Mouse (Mus musculus): ENCODE measurements around the gene Crhr1. TPM values are rescaled to one million over a fixed set of nuclear protein-coding genes. Genes with fewer than 3 reads are reported as not detected.
"Not testable (repeated sequence)": the region's sequence is repeated elsewhere in the genome, so short reads cannot be mapped to it uniquely, and the experiment has no call there.

Gene Crhr1
- polyA plus RNA-seq, 1 experiment from 2014 or later, result 0.47 TPM

DNA sequence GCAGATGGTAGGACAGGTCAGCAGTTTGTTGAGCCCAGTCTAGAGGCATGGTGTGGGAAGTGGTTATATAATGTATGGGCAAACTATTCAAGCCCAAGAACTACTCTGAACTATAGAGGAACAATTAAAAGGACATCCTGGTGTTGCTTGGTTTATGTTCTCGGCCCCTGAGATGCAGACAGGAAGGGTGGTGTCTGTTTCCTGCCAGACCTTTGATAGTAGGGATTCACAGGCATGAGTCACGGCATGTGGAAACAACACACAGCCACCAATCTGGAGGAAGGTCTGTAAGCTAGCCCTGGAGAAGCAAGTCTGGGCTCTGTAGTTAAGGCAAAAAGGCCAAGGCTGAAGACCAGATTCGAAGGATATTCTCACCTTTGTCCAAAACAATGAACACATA, 70.6 kb downstream of the Crhr1 start:
- H3K4me3 ChIP-seq, result no peak overlapping the region
- ATAC-seq (ENCODE audit: insufficient number of reproducible peaks, insufficient read depth, low FRiP score, low TSS enrichment), result no peak
- H3K27me3 ChIP-seq, result no peaks in the 10 kb centered on the region
- H3K27ac ChIP-seq, result no peak overlapping the region
- H3K9me3 ChIP-seq, result peaks cover 10% of the 10 kb centered on the region
- no peak overlapping the region for H3K9ac ChIP-seq
- no peaks in the 10 kb centered on the region for H3K36me3 ChIP-seq
- H3K4me2 ChIP-seq (replicated peaks), result no peak overlapping the region
- WGBS, result 88% methylated on average over 3 of the region's 3 CpGs
- H3K4me1 ChIP-seq, result no peaks in the 10 kb centered on the region

DNA sequence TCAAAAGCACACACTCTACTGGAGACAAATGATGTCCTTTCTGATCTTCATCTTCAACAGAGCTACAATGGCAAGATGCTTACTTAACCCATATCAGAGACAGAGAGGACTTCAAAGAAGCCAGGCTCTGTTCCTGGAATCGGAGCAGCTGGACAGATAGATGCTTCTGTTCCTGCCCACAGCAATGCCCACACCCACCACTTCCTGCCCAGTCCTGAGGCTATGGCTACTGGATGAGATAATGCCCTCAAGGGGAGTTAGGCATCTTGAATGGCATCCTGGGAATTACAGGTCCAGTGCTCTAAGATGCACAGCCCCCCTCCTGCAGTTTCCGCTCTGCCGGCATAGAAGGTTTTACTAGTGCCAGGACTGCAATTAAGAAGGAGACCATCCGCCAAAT, 73.9 kb downstream of the Crhr1 start:
- H3K9me3 ChIP-seq, result peaks cover 9% of the 10 kb centered on the region
- H3K4me3 ChIP-seq, result no peak overlapping the region
- no peak overlapping the region for H3K27ac ChIP-seq

DNA sequence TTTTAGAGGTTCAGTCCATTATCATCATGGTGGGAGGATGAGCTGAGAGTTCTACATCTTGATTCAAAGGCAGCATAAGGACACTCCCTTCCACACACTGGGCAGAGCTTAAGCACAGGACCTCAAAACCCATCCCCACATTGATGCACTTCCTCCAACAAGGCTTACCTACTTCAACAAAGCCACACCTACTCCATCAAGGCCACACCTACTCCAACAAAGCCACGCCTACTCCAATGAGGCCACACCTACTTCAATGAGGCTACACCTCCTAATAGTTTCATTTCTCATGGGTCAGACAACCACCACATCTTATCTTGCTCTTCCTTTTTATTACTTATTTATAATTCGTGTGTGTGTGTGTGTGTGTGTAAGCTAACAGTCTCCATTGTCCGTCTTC, 76.4 kb downstream of the Crhr1 start:
- no peak overlapping the region for H3K4me3 ChIP-seq
- no peaks in the 10 kb centered on the region for H3K9me3 ChIP-seq
- H3K27me3 ChIP-seq, result no peaks in the 10 kb centered on the region
- 71% methylated on average over 3 of the region's 3 CpGs for WGBS
- no peak overlapping the region for H3K27ac ChIP-seq
- H3K36me3 ChIP-seq, result no peaks in the 10 kb centered on the region
- no peak for ATAC-seq (ENCODE audit: insufficient number of reproducible peaks, insufficient read depth, low FRiP score, low TSS enrichment)
- H3K4me2 ChIP-seq (replicated peaks), result no peak overlapping the region
- no peak overlapping the region for H3K9ac ChIP-seq
- no peaks in the 10 kb centered on the region for H3K4me1 ChIP-seq

More for the DNA sequence above, 73.9 kb downstream of the Crhr1 start:
- Histone ChIP-seq H3K4me1 (no peaks in the 10 kb centered on the region), H3K36me3 (no peaks in the 10 kb centered on the region), H3K27me3 (no peaks in the 10 kb centered on the region), H3K9ac (no peak overlapping the region), H3K4me2 (replicated peaks) (no peak overlapping the region)
- 87% methylated on average over 4 of the region's 4 CpGs for WGBS
- no peak for ATAC-seq (ENCODE audit: insufficient number of reproducible peaks, insufficient read depth, low FRiP score, low TSS enrichment)

- H3K36me3 ChIP-seq, result no peaks in the 10 kb centered on the region
- no peak overlapping the region for H3K4me2 ChIP-seq (replicated peaks)
- H3K9ac ChIP-seq, result no peak overlapping the region
- no peaks in the 10 kb centered on the region for H3K4me1 ChIP-seq
- 83% methylated on average over 6 of the region's 6 CpGs for WGBS
- H3K27ac ChIP-seq, result no peak overlapping the region
- no peak overlapping the region for H3K4me3 ChIP-seq
- ATAC-seq (ENCODE audit: insufficient number of reproducible peaks, insufficient read depth, low FRiP score, low TSS enrichment), result no peak
- H3K9me3 ChIP-seq, result no peaks in the 10 kb centered on the region
- no peaks in the 10 kb centered on the region for H3K27me3 ChIP-seq
Measured at GRCm38 (mm10) chr11:104211251-104211650, 78.6 kb downstream of the Crhr1 start.

GRCm38 (mm10) chr11:104214128-104214527, 81.5 kb downstream of the Crhr1 start:
- H3K27me3 ChIP-seq; H3K4me1 ChIP-seq; H3K4me3 ChIP-seq; H3K9me3 ChIP-seq; H3K36me3 ChIP-seq; H3K9ac ChIP-seq; H3K27ac ChIP-seq; ATAC-seq (ENCODE audit: insufficient number of reproducible peaks, insufficient read depth, low FRiP score, low TSS enrichment); H3K4me2 ChIP-seq (replicated peaks): not testable (repeated sequence)
- WGBS, result 92% methylated on average over 5 of the region's 5 CpGs

DNA sequence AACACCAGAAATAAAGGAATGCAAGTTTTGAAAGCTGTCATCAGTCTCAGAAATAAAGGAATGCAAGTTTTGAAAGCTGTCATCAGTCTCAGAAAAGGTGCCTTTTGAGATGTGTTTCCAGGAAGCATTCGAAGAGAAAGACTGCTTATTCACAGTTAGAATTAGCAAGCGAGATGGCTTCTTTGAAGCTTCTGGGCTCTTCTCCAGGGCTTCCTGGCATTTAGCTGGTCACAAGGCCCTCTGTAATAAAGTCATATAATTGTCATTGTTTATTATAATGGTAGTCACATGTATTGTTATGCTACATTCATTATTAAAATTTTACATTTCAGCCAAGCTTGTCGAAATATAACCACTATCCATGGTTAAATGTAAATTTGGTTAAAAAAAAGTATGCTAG, 85.4 kb downstream of the Crhr1 start:
- no peaks in the 10 kb centered on the region for H3K9me3 ChIP-seq
- WGBS, result 79% methylated on average over 3 of the region's 3 CpGs
- H3K4me3 ChIP-seq, result no peak overlapping the region
- no peak overlapping the region for H3K9ac ChIP-seq
- H3K27me3 ChIP-seq, result no peaks in the 10 kb centered on the region
- no peaks in the 10 kb centered on the region for H3K4me1 ChIP-seq
- no peak overlapping the region for H3K27ac ChIP-seq
- H3K36me3 ChIP-seq, result no peaks in the 10 kb centered on the region
- H3K4me2 ChIP-seq (replicated peaks), result no peak overlapping the region
- ATAC-seq (ENCODE audit: insufficient number of reproducible peaks, insufficient read depth, low FRiP score, low TSS enrichment), result no peak

DNA sequence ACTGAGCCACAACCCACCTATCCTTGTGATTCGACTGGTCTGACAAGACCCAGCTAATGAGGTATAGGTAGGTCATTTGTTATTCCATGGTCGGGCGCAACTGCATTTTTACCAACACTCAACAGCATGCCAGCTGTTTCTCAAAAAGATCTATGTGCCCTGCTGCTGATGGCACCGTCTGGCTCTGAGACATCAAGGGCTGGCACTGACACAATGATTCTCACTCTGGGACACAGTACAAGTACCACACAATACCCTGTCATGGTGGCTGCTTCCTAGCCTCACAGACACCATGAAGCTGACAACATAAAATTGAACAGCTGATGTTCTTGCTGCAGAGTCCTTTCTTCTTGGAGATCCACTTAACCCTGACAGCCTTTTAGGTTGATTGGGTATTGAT, 87.6 kb downstream of the Crhr1 start:
- no peaks in the 10 kb centered on the region for H3K27me3 ChIP-seq
- H3K27ac ChIP-seq, result no peak overlapping the region
- H3K4me3 ChIP-seq, result no peak overlapping the region
- H3K36me3 ChIP-seq, result no peaks in the 10 kb centered on the region
- WGBS, result 82% methylated on average over 4 of the region's 4 CpGs
- no peak for ATAC-seq (ENCODE audit: insufficient number of reproducible peaks, insufficient read depth, low FRiP score, low TSS enrichment)
- H3K9ac ChIP-seq, result no peak overlapping the region
- H3K4me1 ChIP-seq, result no peaks in the 10 kb centered on the region
- H3K4me2 ChIP-seq (replicated peaks), result no peak overlapping the region
- H3K9me3 ChIP-seq, result no peaks in the 10 kb centered on the region

- H3K27ac ChIP-seq, result no peak overlapping the region
- H3K27me3 ChIP-seq, result no peaks in the 10 kb centered on the region
- no peaks in the 10 kb centered on the region for H3K4me1 ChIP-seq
- 70% methylated on average over 5 of the region's 5 CpGs for WGBS
- no peaks in the 10 kb centered on the region for H3K9me3 ChIP-seq
- H3K36me3 ChIP-seq, result no peaks in the 10 kb centered on the region
- ATAC-seq (ENCODE audit: insufficient number of reproducible peaks, insufficient read depth, low FRiP score, low TSS enrichment), result no peak
- no peak overlapping the region for H3K4me2 ChIP-seq (replicated peaks)
- H3K9ac ChIP-seq, result no peak overlapping the region
- no peak overlapping the region for H3K4me3 ChIP-seq
Measured at GRCm38 (mm10) chr11:104221751-104222150, 89.1 kb downstream of the Crhr1 start.

DNA sequence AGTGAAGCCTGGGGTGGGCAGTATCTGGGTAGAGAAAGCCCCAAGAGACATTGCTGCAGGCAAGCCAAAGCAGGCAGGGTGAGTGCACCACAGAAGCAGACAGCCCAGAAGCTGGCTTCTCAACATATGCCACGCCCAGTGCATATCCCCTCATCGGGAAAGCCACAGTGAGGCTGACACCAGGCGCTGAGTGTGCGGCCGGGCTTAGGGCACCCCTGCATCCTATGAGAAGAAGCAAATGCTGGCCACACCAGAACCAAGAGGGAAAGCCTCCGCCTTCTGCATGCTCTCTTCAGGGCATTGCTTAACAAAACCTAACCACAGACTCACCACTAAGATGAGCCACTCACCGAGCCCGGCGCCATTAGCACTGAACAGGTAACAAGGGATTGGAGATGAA, 90.6 kb downstream of the Crhr1 start:
- Histone ChIP-seq H3K4me1 (no peaks in the 10 kb centered on the region), H3K36me3 (no peaks in the 10 kb centered on the region), H3K4me3 (no peak overlapping the region), H3K27ac (no peak overlapping the region), H3K4me2 (replicated peaks) (no peak overlapping the region), H3K9me3 (no peaks in the 10 kb centered on the region), H3K9ac (no peak overlapping the region), H3K27me3 (no peaks in the 10 kb centered on the region)
- WGBS, result 85% methylated on average over 9 of the region's 9 CpGs
- ATAC-seq (ENCODE audit: insufficient number of reproducible peaks, insufficient read depth, low FRiP score, low TSS enrichment), result no peak

Other genes with a start within 250 kb of the Crhr1 start
- gene Nsf, start 178.8 kb upstream of the Crhr1 start, polyA plus RNA-seq (2016; fragmentation: Nextera tagmentation; extraction: Ambion mirVana), result 57.4 and 58.8 TPM in 2 replicates
- 76.4 and 83.0 TPM in 2 replicates for gene Arf2, start 166.1 kb upstream of the Crhr1 start, polyA plus RNA-seq (2016; fragmentation: Nextera tagmentation; extraction: Ambion mirVana)
- not detected in 2 replicates for gene Sppl2c, start 53.5 kb downstream of the Crhr1 start, polyA plus RNA-seq (2016; fragmentation: Nextera tagmentation; extraction: Ambion mirVana)
- 24.1 and 33.2 TPM in 2 replicates for gene Mapt, start 98.5 kb downstream of the Crhr1 start, polyA plus RNA-seq (2016; fragmentation: Nextera tagmentation; extraction: Ambion mirVana)